Mouse (Mus musculus) cerebellum, adult 11-12 months (tissue): ENCODE data around the gene Srgap3.
"Not testable (repeated sequence)": the region's sequence is repeated elsewhere in the genome, so short reads cannot be mapped to it uniquely, and the experiment has no call there.

Experiments used
- DNase-seq: peaks from one replicate; pipeline ENCODE4 v3.0.0; 2022

The Srgap3 gene

DNA sequence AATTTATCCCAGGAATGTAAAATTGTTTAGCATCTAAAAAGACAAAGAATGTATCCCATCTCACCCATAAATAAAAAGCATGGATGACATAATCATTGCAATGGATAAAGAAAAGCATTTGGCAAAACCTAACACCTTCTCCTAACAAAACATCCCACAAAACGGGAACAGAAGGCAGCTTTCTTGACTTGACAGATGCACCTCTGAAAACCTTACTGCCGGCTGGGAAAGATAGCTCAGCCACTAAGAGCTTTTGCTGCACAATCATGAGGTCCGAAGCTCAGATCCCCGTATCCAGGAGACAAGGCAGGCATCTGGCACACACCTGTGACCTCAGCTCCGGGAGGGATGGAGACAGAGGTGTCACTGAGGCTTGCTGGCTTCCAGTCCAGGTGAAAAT, 213.1 kb downstream of the Srgap3 start:
- no peak for DNase-seq

DNA sequence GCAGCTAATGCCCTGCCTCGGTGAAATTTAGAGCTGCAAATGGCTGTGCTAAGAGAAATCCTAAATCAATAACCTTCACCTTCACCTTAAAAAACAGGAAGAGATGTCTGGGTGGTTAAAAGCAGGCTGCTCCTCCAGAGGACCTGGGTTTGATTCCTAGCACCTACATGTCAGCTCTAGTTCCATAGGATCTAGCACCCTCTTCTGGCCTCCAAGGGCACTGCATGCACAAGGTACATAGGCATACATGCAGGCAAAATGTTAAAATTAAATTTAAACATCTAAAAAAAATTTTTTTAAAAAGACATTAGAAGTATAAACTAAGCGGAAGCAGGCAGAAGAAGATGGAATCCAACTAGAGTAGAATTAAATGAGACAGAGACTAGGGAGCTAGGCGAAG, 214.6 kb downstream of the Srgap3 start:
- DNase-seq: no peak

DNA sequence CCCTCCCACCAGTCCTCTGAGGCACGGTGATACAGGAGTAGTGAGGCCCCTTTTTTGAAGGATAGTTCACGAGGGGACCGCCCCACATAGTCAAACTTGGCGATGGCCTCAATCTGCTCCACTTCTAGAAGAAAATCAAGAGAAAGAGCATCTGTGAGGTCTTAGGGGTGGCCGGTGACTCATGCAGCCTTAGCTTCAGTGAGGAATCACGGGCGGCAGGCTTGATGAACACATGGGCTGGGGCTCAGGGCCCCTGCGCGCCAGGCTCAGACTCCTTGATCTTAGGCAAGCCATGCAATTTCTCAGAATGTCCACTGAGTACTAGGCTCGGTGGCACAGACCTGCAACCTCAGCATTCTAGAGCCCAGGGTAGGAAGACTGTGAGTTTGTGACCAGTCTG, 215.7 kb downstream of the Srgap3 start:
- DNase-seq: no peak

DNA sequence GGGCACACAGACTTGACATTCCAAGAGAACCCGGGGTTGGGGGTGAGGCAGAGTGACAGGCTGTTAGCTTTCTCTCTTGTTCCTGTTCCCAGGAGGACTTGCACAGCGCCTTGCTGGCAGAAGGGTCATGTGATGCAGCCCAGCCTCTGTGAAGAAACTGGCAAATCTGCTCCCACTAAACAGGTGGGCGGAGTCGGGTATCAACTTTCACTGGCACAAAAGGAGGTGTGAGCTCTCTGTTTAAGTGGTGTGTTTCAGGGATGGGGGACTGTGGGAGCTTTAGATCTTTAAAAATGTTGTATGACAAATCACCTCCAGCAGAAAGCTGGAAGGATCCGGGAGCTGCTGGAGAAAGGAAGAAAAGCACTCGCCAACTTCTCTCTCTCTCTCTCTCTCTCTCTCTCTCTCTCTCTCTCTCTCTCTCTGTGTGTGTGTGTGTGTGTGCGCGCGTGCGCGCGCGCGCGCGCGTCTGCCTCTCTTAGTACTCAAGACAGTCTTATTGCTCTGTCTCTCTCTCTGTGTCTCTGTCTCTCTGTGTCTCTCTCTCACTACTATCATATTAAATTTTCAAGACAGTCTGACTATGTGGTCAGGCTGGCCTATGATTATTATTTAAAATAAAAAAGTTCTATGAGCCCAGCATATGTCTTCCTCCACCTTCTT, 218.2 kb downstream of the Srgap3 start:
- no peak for DNase-seq

DNA sequence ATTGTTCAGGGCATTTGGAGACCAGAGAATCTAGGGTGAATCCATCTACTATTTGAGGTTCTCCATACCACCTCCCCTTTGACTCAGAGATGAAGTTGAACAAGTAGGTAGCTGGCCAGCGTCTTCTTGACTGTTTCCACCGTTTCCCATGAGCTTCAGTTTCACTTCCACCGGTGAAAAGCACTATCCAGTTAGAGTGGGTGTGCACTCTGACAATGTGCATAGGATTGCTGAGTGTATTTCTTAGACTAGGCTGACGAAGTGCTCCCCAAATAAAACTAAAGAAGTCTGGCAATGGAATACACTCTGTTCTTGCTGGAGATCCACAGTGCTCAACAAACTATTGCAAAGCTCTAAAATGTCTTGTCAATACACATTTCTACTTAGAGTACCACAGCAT, 221.6 kb downstream of the Srgap3 start:
- DNase-seq: no peak

DNA sequence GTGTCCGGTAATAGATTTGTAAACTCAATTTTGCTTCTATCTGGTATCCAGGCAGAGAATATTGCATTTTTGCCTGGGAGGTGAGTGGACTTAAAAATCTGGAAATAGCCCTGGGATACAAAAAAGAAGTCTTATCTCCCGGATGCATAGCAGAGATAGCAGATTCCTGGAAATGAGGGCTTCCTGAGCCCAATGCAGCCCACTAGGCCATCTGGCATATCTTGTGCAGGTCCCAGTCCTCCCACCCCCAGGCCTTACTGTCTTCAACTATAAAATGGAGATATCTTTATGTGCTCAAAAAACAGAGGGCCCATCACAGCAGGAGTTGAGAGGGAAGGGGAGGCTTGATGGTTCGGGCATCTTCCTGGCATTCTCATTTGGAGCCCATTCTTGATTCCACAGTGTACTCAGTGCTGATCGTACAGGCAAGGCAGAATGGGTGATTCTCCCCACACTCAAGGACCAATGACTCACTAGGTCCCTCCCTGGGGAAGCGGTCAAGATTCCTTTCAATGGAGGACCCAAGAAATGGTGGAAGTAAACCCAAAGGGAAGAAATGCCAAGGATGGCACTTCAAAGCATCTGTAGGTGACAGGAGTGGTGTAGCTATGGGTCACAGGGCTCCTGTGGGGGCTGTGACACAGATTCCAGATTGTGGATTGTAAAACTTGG, 226.5 kb downstream of the Srgap3 start:
- no peak for DNase-seq

- DNase-seq: no peak
Observed at GRCm38 (mm10) chr6:112719983-112720382, 227.1 kb downstream of the Srgap3 start.

DNA sequence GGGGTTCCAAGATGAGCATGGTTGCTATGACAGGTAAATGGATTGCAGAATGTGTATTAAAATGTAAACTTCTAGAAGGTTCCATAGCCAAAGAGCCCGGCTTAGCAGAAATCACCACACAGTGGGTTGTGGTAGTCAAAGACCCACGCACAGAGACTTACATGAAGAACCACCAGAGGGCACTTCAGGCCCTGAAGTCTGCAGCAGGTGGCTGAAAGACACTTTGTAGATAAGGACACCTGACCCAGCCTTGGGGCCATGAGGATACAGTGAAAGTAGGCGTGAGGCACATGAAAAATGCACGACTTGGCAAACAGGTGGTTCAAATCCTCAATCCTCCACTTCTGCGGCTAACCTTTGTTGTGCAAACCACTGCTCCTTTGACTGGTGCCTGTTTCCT, 229.9 kb downstream of the Srgap3 start:
- peak; percentile 50 for DNase-seq

DNA sequence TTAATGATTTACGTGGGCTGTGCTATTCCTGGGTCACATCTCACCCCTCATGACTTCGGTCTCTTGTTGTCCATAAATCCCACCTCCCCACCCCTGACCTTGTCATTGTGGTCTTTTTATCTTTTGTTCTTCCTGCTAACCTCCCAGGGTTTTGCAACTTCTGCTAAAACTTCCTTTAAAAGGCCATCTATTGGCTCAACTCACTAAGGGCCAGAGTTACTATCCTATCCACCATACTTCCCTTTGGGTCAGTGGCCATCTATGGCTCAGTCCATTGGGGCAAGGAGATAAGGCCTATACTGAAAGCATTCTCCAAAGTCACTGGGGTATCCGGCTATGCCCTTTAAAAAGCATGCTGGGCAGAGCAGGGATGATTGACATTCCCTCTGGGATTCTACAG, 233.1 kb downstream of the Srgap3 start:
- no peak for DNase-seq

DNA sequence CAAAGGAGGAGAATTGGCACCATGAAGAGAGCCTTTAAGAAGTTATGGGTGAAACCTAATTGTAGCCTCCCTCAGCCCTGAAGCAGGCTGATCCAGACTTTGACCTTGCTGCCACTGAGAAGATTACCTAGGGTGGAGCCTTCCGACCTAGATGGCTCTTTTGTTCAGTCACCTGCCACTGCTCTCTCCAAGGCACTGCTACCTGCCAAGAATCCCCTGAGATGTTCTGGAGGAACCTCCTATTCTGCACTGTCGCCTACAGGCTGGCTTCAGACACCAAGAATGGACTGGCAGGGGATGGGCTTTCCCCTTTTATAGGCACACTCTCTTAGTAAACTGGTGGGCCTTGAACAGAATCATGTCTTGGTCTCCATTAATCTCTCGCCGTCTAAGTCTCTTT, 244.8 kb downstream of the Srgap3 start:
- not testable (repeated sequence) for DNase-seq

GRCm38 (mm10) chr6:112700392-112700791, 246.7 kb downstream of the Srgap3 start:
- peak; percentile 51 for DNase-seq

- no peak for DNase-seq
Observed at GRCm38 (mm10) chr6:112699115-112699514, 248.0 kb downstream of the Srgap3 start.

- DNase-seq: peak; percentile 82
Observed at GRCm38 (mm10) chr6:112696056-112696950, 250.8 kb downstream of the Srgap3 start, which contains the start of gene Rad18. TSS of gene Rad18 (minus strand) at chr6:112696686.

DNA sequence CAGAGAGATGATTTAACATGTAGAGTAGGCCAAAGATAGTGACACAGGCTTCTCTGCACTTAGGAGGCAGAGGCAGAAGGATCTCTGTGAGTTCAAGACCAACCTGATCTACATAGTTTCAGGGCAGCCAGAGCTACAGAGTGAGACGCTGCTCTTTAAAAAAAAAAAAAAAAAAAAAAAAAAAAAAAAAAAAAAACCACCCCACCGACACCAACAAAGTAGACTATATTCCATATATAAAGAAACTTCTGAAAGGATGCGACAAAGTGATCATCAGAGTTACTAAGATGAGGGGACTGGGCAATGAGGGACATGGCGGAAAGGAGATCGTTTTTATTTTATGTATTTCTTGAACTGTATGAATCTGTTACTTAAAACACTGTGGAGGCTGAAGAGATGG, 252.6 kb downstream of the Srgap3 start:
- DNase-seq: no peak

DNA sequence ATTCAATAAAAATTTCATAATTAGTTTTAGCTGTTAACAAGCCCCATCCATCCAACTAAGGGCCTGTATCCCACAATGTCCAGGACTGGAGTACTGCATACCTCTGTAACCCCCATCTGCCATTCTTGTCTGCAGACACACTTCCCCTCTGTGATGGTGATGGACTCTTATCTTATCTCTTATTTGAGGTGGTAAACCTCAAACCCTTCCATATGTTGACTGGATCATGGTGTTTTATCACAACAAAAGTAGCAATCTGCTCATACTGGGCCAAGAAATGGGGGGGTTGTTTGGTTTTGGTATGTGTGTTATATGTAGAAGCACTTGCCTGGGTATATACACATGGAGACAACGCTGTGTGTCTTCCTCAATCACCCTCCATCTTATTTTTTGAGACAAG, 255.5 kb downstream of the Srgap3 start:
- no peak for DNase-seq

GRCm38 (mm10) chr6:112688033-112688432, 259.0 kb downstream of the Srgap3 start:
- no peak for DNase-seq

DNA sequence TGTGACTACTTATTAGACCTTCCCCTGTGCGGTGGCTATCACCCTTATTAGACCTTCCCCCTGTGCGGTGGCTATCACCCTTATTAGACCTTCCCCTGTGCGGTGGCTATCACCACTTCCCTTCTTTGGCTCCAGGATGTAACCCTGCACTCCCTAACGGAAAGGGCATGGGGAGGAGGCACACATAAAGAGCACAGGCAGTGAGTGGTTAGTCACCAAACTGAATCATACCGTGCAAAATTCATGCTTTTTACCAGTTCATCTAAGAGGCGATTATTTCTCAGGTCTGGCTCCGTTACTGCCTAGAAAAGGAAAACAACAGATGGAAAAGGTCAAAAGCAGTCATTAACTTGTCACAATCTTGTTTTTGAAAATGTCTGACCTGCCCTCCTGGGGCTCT, 260.6 kb downstream of the Srgap3 start:
- DNase-seq: no peak

DNA sequence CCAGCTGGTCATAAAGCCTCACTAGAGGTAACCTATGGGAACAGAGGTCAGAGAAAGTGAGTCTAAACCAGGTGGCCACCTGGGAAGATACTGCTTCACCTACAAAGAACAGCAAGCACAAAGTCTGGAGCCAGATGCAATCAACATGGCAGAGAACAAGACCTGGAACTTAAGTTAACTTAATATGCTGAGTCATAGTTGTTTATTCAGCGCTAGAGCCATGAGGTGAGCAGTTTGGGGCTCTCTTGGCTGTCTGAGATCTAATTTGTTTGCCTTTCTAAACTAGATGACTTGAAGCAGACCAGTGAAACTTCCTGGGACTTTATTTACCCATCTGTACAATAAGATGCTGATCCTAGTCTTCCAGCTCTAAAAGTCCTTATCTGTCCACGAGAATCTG, 263.0 kb downstream of the Srgap3 start:
- DNase-seq: no peak
